Mouse (Mus musculus): ENCODE measurements around the gene St8sia6. TPM values are rescaled to one million over a fixed set of nuclear protein-coding genes. Genes with fewer than 3 reads are reported as not detected.
"Not testable (repeated sequence)": the region's sequence is repeated elsewhere in the genome, so short reads cannot be mapped to it uniquely, and the experiment has no call there.

The St8sia6 gene
- total RNA-seq, 2 experiments from 2014 or later = 1.6 to 2.3 TPM

- intact Hi-C loops (cut with DNase I) = loop anchor here (10.0 kb wide), 1 partner anchor 122 kb away; the partner anchor contains the start of gene St8sia6
- no peak for DNase-seq (ENCODE audit: low spot score)
Observed at GRCm38 (mm10) chr2:13672946-13673345, 120.9 kb downstream of the St8sia6 start.

GRCm38 (mm10) chr2:13672426-13672825 lies 121.4 kb downstream of the St8sia6 start:
- no peak for DNase-seq (ENCODE audit: low spot score)
- intact Hi-C loops (cut with DNase I) = loop anchor here (10.0 kb wide), 1 partner anchor 122 kb away; the partner anchor contains the start of gene St8sia6

GRCm38 (mm10) chr2:13634866-13635265 lies 159.0 kb downstream of the St8sia6 start:
- no peak for DNase-seq (ENCODE audit: low spot score)
- intact Hi-C loops (cut with DNase I) = no loop called here

GRCm38 (mm10) chr2:13630136-13630832 lies 163.6 kb downstream of the St8sia6 start:
- no peak for DNase-seq (ENCODE audit: low spot score)
- intact Hi-C loops (cut with DNase I) = no loop called here

- intact Hi-C loops (cut with DNase I) = not testable (repeated sequence)
Observed at GRCm38 (mm10) chr2:13603636-13604035, 190.2 kb downstream of the St8sia6 start.

GRCm38 (mm10) chr2:13603093-13603492 lies 190.8 kb downstream of the St8sia6 start:
- no peak for DNase-seq (ENCODE audit: low spot score)
- intact Hi-C loops (cut with DNase I) = no loop called here

More at GRCm38 (mm10) chr2:13603636-13604035, 190.2 kb downstream of the St8sia6 start:
- DNase-seq (ENCODE audit: low spot score) = not testable (repeated sequence)

Other genes with a start within 250 kb of the St8sia6 start
- gene Trdmt1, start 249.4 kb downstream of the St8sia6 start, total RNA-seq (2021) = 1 to 10 TPM; 6.8 to 8.6 TPM
- 100 to 1,000 TPM; 334 to 431 TPM for gene Vim, start 220.1 kb downstream of the St8sia6 start, total RNA-seq (2021)